Mouse (Mus musculus) myocyte (in vitro differentiated cells): ENCODE results near the gene Tsfm. TPM values are rescaled to one million over a fixed set of nuclear protein-coding genes. Genes with fewer than 3 reads are reported as not detected.

Source experiments
- H3K27me3 ChIP-seq: one replicate; pipeline ENCODE4 v1.6.1; 2011; ENCODE audit not compliant: control insufficient read depth, insufficient read depth, insufficient read length
- H3K36me3 ChIP-seq: one replicate; pipeline ENCODE4 v1.6.1; 2011; ENCODE audit not compliant: control insufficient read depth, insufficient read depth
- H3K4me2 ChIP-seq: one replicate; pipeline ENCODE4 v1.6.1; 2011; ENCODE audit warnings: low read depth, control low read depth
- H3K4me3 ChIP-seq: one replicate; pipeline ENCODE4 v1.5.1; 2011; ENCODE audit warnings: mild to moderate bottlenecking, control low read depth, moderate library complexity
- H3K79me2 ChIP-seq: one replicate; pipeline ENCODE4 v1.6.1; 2011; ENCODE audit not compliant: control insufficient read depth, insufficient read depth
- H3ac ChIP-seq: one replicate; pipeline ENCODE4 v1.6.1; 2011; ENCODE audit not compliant: control insufficient read depth, insufficient read length
- CEBPB ChIP-seq: IDR thresholded peaks from 2 replicates; pipeline ENCODE4 v1.6.1; 2011; ENCODE audit warnings: mild to moderate bottlenecking, moderate library complexity; ENCODE audit not compliant: poor library complexity, insufficient read depth, severe bottlenecking
- E2F4 ChIP-seq: IDR thresholded peaks from one replicate; pipeline ENCODE4 v1.6.1; 2011; ENCODE audit warnings: mild to moderate bottlenecking, control low read depth, moderate library complexity; ENCODE audit not compliant: insufficient read depth
- MAX ChIP-seq: IDR thresholded peaks from one replicate; pipeline ENCODE4 v1.6.1; 2011; ENCODE audit warnings: low read depth, mild to moderate bottlenecking, control low read depth
- MYOD1 ChIP-seq, 3 experiments: IDR thresholded peaks; one replicate each; pipeline ENCODE4 v1.6.1; 2011; ENCODE audit warnings: control low read depth in 2 of 3, low read depth in 2 of 3, mild to moderate bottlenecking in 2 of 3, moderate library complexity in 1 of 3; ENCODE audit not compliant: insufficient read length in 2 of 3, control insufficient read depth in 1 of 3
- MYOG ChIP-seq, 3 experiments: IDR thresholded peaks; one replicate each; pipeline ENCODE4 v1.6.1; 2011; ENCODE audit warnings: control low read depth in 2 of 3, low read depth in 2 of 3, mild to moderate bottlenecking in 2 of 3; ENCODE audit not compliant: insufficient read length in 2 of 3, control insufficient read depth in 1 of 3, insufficient read depth in 1 of 3
- POLR2A ChIP-seq: IDR thresholded peaks from one replicate; pipeline ENCODE4 v1.6.1; 2011; ENCODE audit warnings: low read depth, mild to moderate bottlenecking, control low read depth, moderate library complexity; ENCODE audit not compliant: insufficient read length
- POLR2AphosphoS2 ChIP-seq: IDR thresholded peaks from one replicate; pipeline ENCODE4 v1.6.1; 2011; ENCODE audit warnings: low read depth, control low read depth; ENCODE audit not compliant: insufficient read length
- REST ChIP-seq: IDR thresholded peaks from one replicate; pipeline ENCODE4 v1.6.1; 2011; ENCODE audit warnings: mild to moderate bottlenecking, control low read depth, moderate library complexity; ENCODE audit not compliant: insufficient read depth, insufficient read length
- SRF ChIP-seq: IDR thresholded peaks from one replicate; pipeline ENCODE4 v1.6.1; 2011; ENCODE audit warnings: low read depth; ENCODE audit not compliant: control insufficient read depth, insufficient read length
- TCF12 ChIP-seq: IDR thresholded peaks from one replicate; pipeline ENCODE4 v1.6.1; 2011; ENCODE audit warnings: mild to moderate bottlenecking, control low read depth; ENCODE audit not compliant: poor library complexity, insufficient read depth, severe bottlenecking
- TCF3 ChIP-seq: IDR thresholded peaks from one replicate; pipeline ENCODE4 v1.6.1; 2011; ENCODE audit warnings: low read depth, control low read depth; ENCODE audit not compliant: insufficient read length
- USF1 ChIP-seq: IDR thresholded peaks from one replicate; pipeline ENCODE4 v1.6.1; 2011; ENCODE audit warnings: low read depth, mild to moderate bottlenecking, control low read depth, moderate library complexity
- polyA plus RNA-seq: library from polyadenylated mRNA; unstranded; fragments of >200 nt; fragmentation: generic; extraction: Trizol; gene quantifications from one replicate; pipeline ENCODE4 v1.2.1, GENCODE M21; 2012; ENCODE audit warnings: missing spikeins

The Tsfm gene
- polyA plus RNA-seq, 1 experiment = 53.7 TPM

DNA sequence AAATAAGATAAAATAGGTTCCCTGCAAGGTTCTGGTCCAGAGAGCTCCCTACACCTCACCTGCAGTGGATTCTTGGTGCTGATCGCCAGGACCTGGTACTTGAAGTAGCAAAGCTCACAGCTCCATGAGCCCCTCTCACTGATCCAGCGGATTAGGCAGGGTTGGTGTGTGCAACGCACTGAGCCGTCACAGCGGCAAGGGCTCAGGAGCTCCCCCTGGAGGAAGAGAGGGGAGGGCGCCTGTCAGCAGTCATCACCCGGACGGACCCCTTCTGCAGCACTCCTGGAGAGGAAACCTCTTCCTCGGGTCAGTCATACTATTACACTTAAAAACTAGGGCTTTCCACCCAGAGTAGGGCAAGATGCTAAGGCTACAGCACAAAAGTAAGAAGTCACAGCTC is 27.5 kb upstream of the Tsfm start:
- TF ChIP-seq MYOD1 (IDR thresholded peaks at IDR 0.05; ENCODE audit: control insufficient read depth in 1 of 3, insufficient read length in 2 of 3, low read depth in 2 of 3) (no peak), MYOG (IDR thresholded peaks at IDR 0.05; ENCODE audit: control insufficient read depth in 1 of 3, insufficient read depth in 1 of 3, insufficient read length in 2 of 3, low read depth in 2 of 3) (no peak), USF1 (no peak), E2F4 (no peak), CEBPB (no peak), POLR2A (no peak), POLR2AphosphoS2 (no peak), SRF (no peak), REST (no peak)
- Histone ChIP-seq H3K4me3 (no peak overlapping the region), H3ac (no peak overlapping the region), H3K79me2 (no peaks in the 10 kb centered on the region), H3K27me3 (no peaks in the 10 kb centered on the region), H3K4me2 (peak overlapping the region; percentile 51), H3K36me3 (no peaks in the 10 kb centered on the region)

DNA sequence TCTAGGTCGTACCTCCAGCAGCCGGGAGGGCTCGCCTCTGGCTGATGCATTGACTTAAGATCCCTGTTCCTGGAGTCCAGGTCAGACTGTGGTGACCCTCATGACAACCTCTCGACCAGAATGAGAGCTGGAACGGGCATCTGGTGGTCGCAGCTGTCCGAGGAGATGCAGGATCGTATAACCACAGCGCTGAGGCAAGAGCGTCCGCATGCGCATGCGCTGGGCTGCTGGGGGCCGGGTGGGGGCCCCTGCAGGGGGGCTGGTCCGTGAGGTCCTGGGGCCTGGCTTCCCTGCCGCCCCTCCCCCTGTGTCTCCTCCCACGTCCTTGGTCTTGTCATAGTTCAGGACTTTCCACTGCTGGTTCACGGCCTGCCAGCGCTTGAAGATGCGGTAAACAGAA is 25.9 kb upstream of the Tsfm start:
- H3K79me2 ChIP-seq = no peaks in the 10 kb centered on the region
- no peak for TF ChIP-seq REST
- no peak for TF ChIP-seq MYOD1 (IDR thresholded peaks at IDR 0.05; ENCODE audit: control insufficient read depth in 1 of 3, insufficient read length in 2 of 3, low read depth in 2 of 3)
- no peak for TF ChIP-seq USF1
- TF ChIP-seq MAX = no peak
- no peak for TF ChIP-seq MYOG (IDR thresholded peaks at IDR 0.05; ENCODE audit: control insufficient read depth in 1 of 3, insufficient read depth in 1 of 3, insufficient read length in 2 of 3, low read depth in 2 of 3)
- H3ac ChIP-seq = no peak overlapping the region
- H3K4me2 ChIP-seq = no peak overlapping the region
- H3K27me3 ChIP-seq = no peaks in the 10 kb centered on the region
- no peak overlapping the region for H3K4me3 ChIP-seq
- no peaks in the 10 kb centered on the region for H3K36me3 ChIP-seq

DNA sequence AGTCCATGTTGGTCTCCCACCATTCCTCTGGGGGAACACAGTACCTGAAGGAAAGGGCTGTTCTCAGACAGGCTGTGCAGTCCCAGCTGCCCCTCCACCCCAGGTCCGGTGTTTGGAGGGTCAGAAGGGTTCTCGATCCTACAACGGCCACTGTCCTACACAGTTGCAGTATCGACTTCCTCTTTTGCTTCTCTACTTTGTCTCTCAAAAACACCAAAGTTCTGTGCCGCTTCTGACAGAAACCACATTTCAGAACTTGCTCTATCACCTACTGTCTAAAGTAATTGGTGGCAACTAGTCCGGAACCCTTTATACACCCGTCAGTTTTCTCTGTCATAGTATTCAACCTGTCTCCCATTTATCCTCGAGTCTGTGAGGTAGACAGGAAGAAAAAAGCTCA is 24.8 kb upstream of the Tsfm start:
- H3K36me3 ChIP-seq = no peaks in the 10 kb centered on the region
- no peak overlapping the region for H3ac ChIP-seq
- H3K4me2 ChIP-seq = no peak overlapping the region
- H3K27me3 ChIP-seq = no peaks in the 10 kb centered on the region
- H3K4me3 ChIP-seq = no peak overlapping the region
- H3K79me2 ChIP-seq = no peaks in the 10 kb centered on the region
- TF ChIP-seq USF1 = no peak
- TF ChIP-seq MYOD1 (IDR thresholded peaks at IDR 0.05; ENCODE audit: control insufficient read depth in 1 of 3, insufficient read length in 2 of 3, low read depth in 2 of 3) = no peak
- TF ChIP-seq POLR2A = no peak
- TF ChIP-seq REST = no peak
- TF ChIP-seq E2F4 = no peak
- no peak for TF ChIP-seq TCF12
- TF ChIP-seq POLR2AphosphoS2 = no peak
- no peak for TF ChIP-seq CEBPB
- no peak for TF ChIP-seq SRF
- TF ChIP-seq MYOG (IDR thresholded peaks at IDR 0.05; ENCODE audit: control insufficient read depth in 1 of 3, insufficient read depth in 1 of 3, insufficient read length in 2 of 3, low read depth in 2 of 3) = no peak
- TF ChIP-seq TCF3 = no peak

DNA sequence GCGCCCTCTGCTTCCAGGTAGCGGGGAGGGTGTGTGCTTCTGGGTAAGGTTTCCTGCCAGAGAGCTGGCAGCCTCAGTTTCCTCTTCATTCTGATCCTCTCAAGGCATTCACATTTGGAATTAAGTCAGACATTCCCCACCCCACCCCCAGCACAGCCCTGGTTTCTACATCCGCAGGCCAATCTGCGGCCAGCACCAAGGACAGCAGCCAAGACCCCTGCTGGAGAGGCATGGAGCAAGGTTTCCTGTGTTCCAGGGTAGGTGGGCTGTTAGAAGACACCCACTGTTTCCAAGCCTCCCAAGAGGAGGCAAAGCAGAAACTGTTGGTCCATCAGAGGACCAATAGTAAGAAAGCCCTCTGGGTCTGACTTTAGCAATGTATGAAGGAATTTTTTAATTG is 24.0 kb upstream of the Tsfm start:
- Histone ChIP-seq H3K36me3 (no peaks in the 10 kb centered on the region), H3K4me2 (no peak overlapping the region), H3K4me3 (no peak overlapping the region), H3K27me3 (peaks cover 2% of the 10 kb centered on the region), H3ac (no peak overlapping the region), H3K79me2 (no peaks in the 10 kb centered on the region)
- TF ChIP-seq TCF3 = no peak
- TF ChIP-seq REST = peak; percentile 84

DNA sequence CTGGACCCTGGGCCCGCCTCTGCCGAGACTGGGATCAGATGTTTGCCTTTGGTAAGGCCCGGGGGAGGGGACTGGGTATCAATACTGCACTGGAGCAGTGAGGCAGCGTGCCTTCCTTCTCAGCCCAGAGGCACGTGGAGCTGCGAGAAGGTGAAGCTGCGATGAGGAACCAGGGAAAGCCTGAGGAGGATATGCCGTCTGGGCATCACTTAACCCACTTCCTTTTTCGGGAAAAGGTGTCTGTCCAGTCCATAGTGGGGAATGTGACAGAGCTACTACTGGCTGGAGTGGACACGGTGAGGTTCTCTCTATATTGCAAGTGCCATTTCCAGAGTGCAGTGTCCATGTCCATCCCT is 19.5 kb upstream of the Tsfm start:
- Histone ChIP-seq H3K27me3 (peaks cover 9% of the 10 kb centered on the region), H3K4me3 (no peak overlapping the region)

More for the DNA sequence above, 19.5 kb upstream of the Tsfm start:
- Histone ChIP-seq H3ac (no peak overlapping the region), H3K4me2 (no peak overlapping the region), H3K36me3 (no peaks in the 10 kb centered on the region), H3K79me2 (no peaks in the 10 kb centered on the region)
- TF ChIP-seq CEBPB (no peak), E2F4 (no peak)
